8 mouse cellular contexts compared by ENCODE assay signal in genomic region chr12:84450351-84450717, GRCm38 (mm10). TPM values are rescaled to one million over a fixed set of nuclear protein-coding genes. Genes with fewer than 3 reads are reported as not detected.
A peak's percentile ranks its signal among the peaks of the same experiment; 100 is the strongest.
DNase-seq lines count a peak whose midpoint lies in the region; ATAC-seq and TF ChIP-seq lines count a peak whose summit lies in the region.

No protein-coding gene starts in this region.

- H3K9ac ChIP-seq in heart, embryonic 12.5 days: peak overlapping the region; percentile 77
- peak overlapping the region; percentile 60 for H3K9ac ChIP-seq in midbrain, embryonic 14.5 days (replicated peaks; ENCODE audit: low read length)

- no peak for TF ChIP-seq POLR2A in bone marrow, adult 2 months (IDR thresholded peaks at IDR 0.05; ENCODE audit: borderline replicate concordance, control insufficient read depth, low read depth, low read length)

- H3K4me3 ChIP-seq in heart, embryonic 12.5 days: peak overlapping the region; percentile 67
- H3K4me3 ChIP-seq in bone marrow, adult 2 months (replicated peaks; ENCODE audit: control insufficient read depth, low read depth, low read length): peak overlapping the region; percentile 85
- peak overlapping the region; percentile 61 for H3K4me3 ChIP-seq in midbrain, embryonic 14.5 days (replicated peaks; ENCODE audit: low read depth, low read length)

- H3K9me3 ChIP-seq in heart, embryonic 12.5 days (replicated peaks): no peaks in the 10 kb centered on the region
- H3K9me3 ChIP-seq in midbrain, embryonic 14.5 days (ENCODE audit: control insufficient read depth, low read length): no peaks in the 10 kb centered on the region

- 1% methylated on average over 6 of the region's 6 CpGs for WGBS in heart, embryonic 12.5 days
- under 1% methylated on average over 6 of the region's 6 CpGs for WGBS in bone marrow, adult 2 months
- WGBS in midbrain, embryonic 14.5 days: 1% methylated on average over 6 of the region's 6 CpGs

- no peak for TF ChIP-seq CTCF in bone marrow, adult 2 months (IDR thresholded peaks at IDR 0.05; ENCODE audit: control insufficient read depth, insufficient read depth, low read length)

- H3K36me3 ChIP-seq in heart, embryonic 12.5 days: no peaks in the 10 kb centered on the region
- H3K36me3 ChIP-seq in midbrain, embryonic 14.5 days (ENCODE audit: control insufficient read depth, insufficient read depth, low read length): no peaks in the 10 kb centered on the region

- H3K4me2 ChIP-seq in heart, embryonic 12.5 days: peak overlapping the region; percentile 93
- H3K4me2 ChIP-seq in midbrain, embryonic 14.5 days (ENCODE audit: low read length): peak overlapping the region; percentile 85

- no peak for ATAC-seq in heart, embryonic 12.5 days (ENCODE audit: insufficient number of reproducible peaks, low FRiP score)
- peak; percentile 28 for ATAC-seq in granulocyte monocyte progenitor cell, adult 5-6 weeks (replicated peaks; ENCODE audit: poor library complexity, severe bottlenecking)
- ATAC-seq in midbrain, embryonic 14.5 days (ENCODE audit: low FRiP score, low TSS enrichment): no peak

- DNase-seq in heart, postnatal 36 days: no peak
- peak; percentile 81 to 86 for DNase-seq in kidney, postnatal 36 days
- DNase-seq in midbrain, embryonic 14.5 days: no peak
- DNase-seq in layer of hippocampus, postnatal 14 days (ENCODE audit: low spot score in 2 of 2): no peak
- DNase-seq in frontal cortex, postnatal 10 days (ENCODE audit: low spot score in 2 of 2): no peak

- H3K27ac ChIP-seq in heart, embryonic 12.5 days (ENCODE audit: poor library complexity, severe bottlenecking): peak overlapping the region; percentile 82
- H3K27ac ChIP-seq in bone marrow, adult 2 months (ENCODE audit: control insufficient read depth, insufficient read depth, low read depth, low read length, poor library complexity): peak overlapping the region; percentile 37
- H3K27ac ChIP-seq in midbrain, embryonic 14.5 days (replicated peaks; ENCODE audit: low read depth, low read length): peak overlapping the region; percentile 66

- intact Hi-C loops in heart, postnatal 36 days (cut with DNase I): loop anchor here (2.0 to 5.0 kb wide), 2 partner anchors 34 to 163 kb away; partner anchors contain the start of genes Ptgr2 and Rnf113a2

- H3K4me1 ChIP-seq in heart, embryonic 12.5 days (replicated peaks): peaks cover 32% of the 10 kb centered on the region
- no peaks in the 10 kb centered on the region for H3K4me1 ChIP-seq in bone marrow, adult 2 months (ENCODE audit: control insufficient read depth, insufficient read depth, low read length)
- H3K4me1 ChIP-seq in midbrain, embryonic 14.5 days (ENCODE audit: control insufficient read depth, insufficient read depth, low read length): peaks cover 5% of the 10 kb centered on the region; the same call in 1 of the 2 replicates

- no peaks in the 10 kb centered on the region for H3K27me3 ChIP-seq in heart, embryonic 12.5 days (replicated peaks)
- no peaks in the 10 kb centered on the region for H3K27me3 ChIP-seq in midbrain, embryonic 14.5 days (ENCODE audit: control insufficient read depth, insufficient read depth, low read length)

RNA-seq across cellular contexts. Expression of gene Aldh6a1, which starts 0.5 kb away (rescaled TPM):
- polyA plus RNA-seq in heart, embryonic 12.5 days (2016; fragmentation: Nextera tagmentation; extraction: Ambion mirVana): 43.6 and 43.9 TPM in 2 replicates
- 100 to 1,000 TPM; 208 to 210 TPM for total RNA-seq in heart, postnatal 36 days (2021)
- polyA plus RNA-seq in bone marrow, adult 2 months (2011; ENCODE audit: insufficient read depth, insufficient read length, low replicate concordance, missing spikeins): 2.5 and 3.0 TPM in 2 replicates
- total RNA-seq in granulocyte monocyte progenitor cell, adult 5-6 weeks (2014; fragmentation: Nextera tagmentation): 10.4 and 13.2 TPM in 2 replicates
- 8.0 and 10.9 TPM in 2 replicates for total RNA-seq in granulocyte monocyte progenitor cell, adult 5-6 weeks (2017)
- polyA plus RNA-seq in midbrain, embryonic 14.5 days (2014; fragmentation: Nextera tagmentation; extraction: Ambion mirVana): 29.6 and 39.4 TPM in 2 replicates
- total RNA-seq in layer of hippocampus, postnatal 14 days (2021): 10 to 100 TPM; 45.5 to 51.4 TPM

RNA-seq across cellular contexts. Expression of gene Lin52, which starts 0.9 kb away (rescaled TPM):
- 15.4 and 15.8 TPM in 2 replicates for polyA plus RNA-seq in heart, embryonic 12.5 days (2016; fragmentation: Nextera tagmentation; extraction: Ambion mirVana)
- 10 to 100 TPM; 12.4 to 14.9 TPM for total RNA-seq in heart, postnatal 36 days (2021)
- polyA plus RNA-seq in bone marrow, adult 2 months (2011; ENCODE audit: insufficient read depth, insufficient read length, low replicate concordance, missing spikeins): 12.5 and 13.0 TPM in 2 replicates
- total RNA-seq in granulocyte monocyte progenitor cell, adult 5-6 weeks (2014; fragmentation: Nextera tagmentation): 13.3 and 19.3 TPM in 2 replicates
- total RNA-seq in granulocyte monocyte progenitor cell, adult 5-6 weeks (2017): 11.1 and 24.3 TPM in 2 replicates
- polyA plus RNA-seq in midbrain, embryonic 14.5 days (2014; fragmentation: Nextera tagmentation; extraction: Ambion mirVana): 37.1 and 41.5 TPM in 2 replicates
- total RNA-seq in layer of hippocampus, postnatal 14 days (2021): 10 to 100 TPM; 17.4 to 20.3 TPM

RNA-seq across cellular contexts. Expression of gene Rnf113a2, which starts 33.3 kb away (rescaled TPM):
- 21.3 and 24.4 TPM in 2 replicates for polyA plus RNA-seq in heart, embryonic 12.5 days (2016; fragmentation: Nextera tagmentation; extraction: Ambion mirVana)
- 10 to 100 TPM; 11.7 to 12.1 TPM for total RNA-seq in heart, postnatal 36 days (2021)
- 9.5 and 10.6 TPM in 2 replicates for polyA plus RNA-seq in bone marrow, adult 2 months (2011; ENCODE audit: insufficient read depth, insufficient read length, low replicate concordance, missing spikeins)
- 26.0 and 28.1 TPM in 2 replicates for total RNA-seq in granulocyte monocyte progenitor cell, adult 5-6 weeks (2014; fragmentation: Nextera tagmentation)
- total RNA-seq in granulocyte monocyte progenitor cell, adult 5-6 weeks (2017): 32.4 and 37.8 TPM in 2 replicates
- 21.8 and 22.6 TPM in 2 replicates for polyA plus RNA-seq in midbrain, embryonic 14.5 days (2014; fragmentation: Nextera tagmentation; extraction: Ambion mirVana)
- total RNA-seq in layer of hippocampus, postnatal 14 days (2021): 10 to 100 TPM; 12.1 to 12.2 TPM

RNA-seq across cellular contexts. Expression of gene Bbof1, which starts 41.5 kb away (rescaled TPM):
- polyA plus RNA-seq in heart, embryonic 12.5 days (2016; fragmentation: Nextera tagmentation; extraction: Ambion mirVana): 1.4 and 1.5 TPM in 2 replicates
- total RNA-seq in heart, postnatal 36 days (2021): 1 to 10 TPM; 1.2 TPM
- polyA plus RNA-seq in bone marrow, adult 2 months (2011; ENCODE audit: insufficient read depth, insufficient read length, low replicate concordance, missing spikeins): 2.8 and 3.0 TPM in 2 replicates
- 3.4 TPM in 1 of 2 replicates, not detected in the other for total RNA-seq in granulocyte monocyte progenitor cell, adult 5-6 weeks (2014; fragmentation: Nextera tagmentation)
- 1.8 and 5.4 TPM in 2 replicates for total RNA-seq in granulocyte monocyte progenitor cell, adult 5-6 weeks (2017)
- 2.8 and 3.4 TPM in 2 replicates for polyA plus RNA-seq in midbrain, embryonic 14.5 days (2014; fragmentation: Nextera tagmentation; extraction: Ambion mirVana)
- 1 to 10 TPM; 7.1 to 8.3 TPM for total RNA-seq in layer of hippocampus, postnatal 14 days (2021)

RNA-seq across cellular contexts. Expression of gene Entpd5, which starts 41.5 kb away (rescaled TPM):
- polyA plus RNA-seq in heart, embryonic 12.5 days (2016; fragmentation: Nextera tagmentation; extraction: Ambion mirVana): 32.6 and 33.5 TPM in 2 replicates
- 10 to 100 TPM; 61.6 to 68.2 TPM for total RNA-seq in heart, postnatal 36 days (2021)
- polyA plus RNA-seq in bone marrow, adult 2 months (2011; ENCODE audit: insufficient read depth, insufficient read length, low replicate concordance, missing spikeins): 13.8 and 25.0 TPM in 2 replicates
- 20.8 and 34.2 TPM in 2 replicates for total RNA-seq in granulocyte monocyte progenitor cell, adult 5-6 weeks (2014; fragmentation: Nextera tagmentation)
- 14.0 and 30.8 TPM in 2 replicates for total RNA-seq in granulocyte monocyte progenitor cell, adult 5-6 weeks (2017)
- polyA plus RNA-seq in midbrain, embryonic 14.5 days (2014; fragmentation: Nextera tagmentation; extraction: Ambion mirVana): 6.4 and 12.1 TPM in 2 replicates
- 10 to 100 TPM; 24.9 to 26.3 TPM for total RNA-seq in layer of hippocampus, postnatal 14 days (2021)

Comparison
In these comparisons a context has a peak if more than half of its experiments do, and no peak if none do; other contexts are left out.
1. DNase-seq: peak in kidney, postnatal 36 days (2 of 2); none in heart, postnatal 36 days (0 of 2), midbrain, embryonic 14.5 days (single experiment), layer of hippocampus, postnatal 14 days (0 of 2) and frontal cortex, postnatal 10 days (0 of 2).
2. Peak in every context shown above with its lines, with median percentiles within 50 percentile points of each other: H3K27ac ChIP-seq and H3K4me3 ChIP-seq.